Mouse (Mus musculus): Measurements from ENCODE around the gene Atg2a.
A peak's percentile ranks its signal among the peaks of the same experiment; 100 is the strongest.

Gene Atg2a

DNA sequence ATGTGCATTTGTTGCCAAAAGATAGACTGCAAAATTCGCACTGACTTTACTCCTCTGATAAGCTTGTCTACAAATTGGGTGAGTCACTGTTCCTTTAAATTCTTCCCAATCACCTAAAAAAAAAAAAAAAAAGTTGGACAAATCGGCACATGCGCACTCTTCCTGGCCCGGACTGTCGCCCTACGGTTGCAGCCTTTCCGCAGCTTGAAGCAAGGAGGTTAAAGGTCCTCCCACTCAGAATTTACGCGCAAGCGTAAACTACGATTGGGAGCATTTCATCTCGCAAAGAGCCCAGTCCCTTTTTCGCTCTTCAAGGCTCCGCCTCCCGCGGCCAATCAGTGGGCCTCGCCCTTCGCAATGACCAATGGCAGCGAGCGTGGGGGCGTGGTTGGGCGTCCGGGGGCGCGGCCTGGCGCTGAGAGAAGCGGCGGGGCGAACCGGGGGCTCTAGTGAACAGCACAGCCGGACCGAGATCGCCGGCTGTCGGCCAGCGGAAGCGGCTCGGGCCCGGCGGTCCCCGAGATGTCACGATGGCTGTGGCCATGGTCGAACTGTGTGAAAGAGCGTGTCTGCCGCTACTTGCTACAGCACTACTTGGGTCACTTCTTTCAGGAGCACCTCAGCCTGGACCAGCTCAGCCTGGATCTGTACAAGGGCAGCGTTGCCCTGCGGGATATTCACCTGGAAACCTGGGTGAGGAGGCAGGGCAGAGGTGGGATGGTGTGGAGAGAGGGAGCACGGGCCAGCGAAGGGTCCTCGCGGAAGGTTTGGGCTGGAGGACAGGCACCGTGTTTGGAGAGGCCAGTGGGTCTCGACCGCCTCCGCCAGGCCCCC, at the start of gene Atg2a:
Atg2a (plus strand) TSS at position 395 of the 834 bp plus-strand sequence.
- DNase-seq (ENCODE audit: low spot score), result peak; percentile 98

DNA sequence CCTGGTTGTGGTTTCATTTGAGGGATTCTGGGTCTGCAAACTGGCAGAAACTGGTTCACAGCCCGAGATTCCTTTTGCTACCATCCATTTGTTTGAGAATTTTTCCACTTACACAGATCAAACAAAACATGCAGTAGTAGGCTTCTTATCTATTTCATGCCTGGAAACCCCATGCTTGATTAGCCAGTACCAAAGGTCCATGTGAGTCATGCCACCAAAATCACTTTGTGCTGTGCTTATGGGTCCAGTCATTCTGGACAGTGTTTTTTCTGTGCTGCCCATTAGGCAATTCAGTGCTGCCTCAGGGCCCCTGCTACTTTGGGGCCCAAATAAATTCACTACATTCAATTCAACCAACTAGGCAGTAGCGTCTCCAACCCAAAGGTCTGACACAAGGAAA, 37.2 kb upstream of the Atg2a start:
- no peak for DNase-seq (ENCODE audit: low spot score)

DNA sequence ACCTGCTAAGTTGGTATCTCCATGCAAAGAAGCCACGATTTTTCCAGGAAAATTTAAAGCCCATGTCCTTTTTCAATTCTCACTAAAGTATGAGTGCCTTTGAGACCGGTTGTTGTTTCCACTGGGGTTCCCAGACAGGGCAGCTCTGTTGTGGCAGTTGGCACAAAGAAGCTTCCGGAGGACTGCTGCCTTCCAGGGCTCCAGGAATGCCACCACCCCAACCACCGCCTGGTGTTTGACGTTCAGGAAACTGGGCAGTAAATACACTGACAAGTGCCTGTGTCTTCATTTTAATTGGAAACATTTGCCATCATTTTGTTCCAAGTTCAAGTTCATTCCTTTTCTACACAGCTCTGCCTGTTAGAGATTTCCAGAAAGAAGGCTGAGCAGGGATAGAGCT, 34.8 kb upstream of the Atg2a start:
- DNase-seq (ENCODE audit: low spot score), result no peak

- no peak for DNase-seq (ENCODE audit: low spot score)
Observed at GRCm38 (mm10) chr19:6216046-6216705, 25.3 kb upstream of the Atg2a start.

GRCm38 (mm10) chr19:6218606-6219005, 22.9 kb upstream of the Atg2a start:
- no peak for DNase-seq (ENCODE audit: low spot score)

GRCm38 (mm10) chr19:6226135-6226534, 15.3 kb upstream of the Atg2a start, which contains the start of gene Gpha2:
Gene Gpha2, plus strand, starts transcription at chr19:6226380.
- DNase-seq (ENCODE audit: low spot score), result no peak

DNA sequence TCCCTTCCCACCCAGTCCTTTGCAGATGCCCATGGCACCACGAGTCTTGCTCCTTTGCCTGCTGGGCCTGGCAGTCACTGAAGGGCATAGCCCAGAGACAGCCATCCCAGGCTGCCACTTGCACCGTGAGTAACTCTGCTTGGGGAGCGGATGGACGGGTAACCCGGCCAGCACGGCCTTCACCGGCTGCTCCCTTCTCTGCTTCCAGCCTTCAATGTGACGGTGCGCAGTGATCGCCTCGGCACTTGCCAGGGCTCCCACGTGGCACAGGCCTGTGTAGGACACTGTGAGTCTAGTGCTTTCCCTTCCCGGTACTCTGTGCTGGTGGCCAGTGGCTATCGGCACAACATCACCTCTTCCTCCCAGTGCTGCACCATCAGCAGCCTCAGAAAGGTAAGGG, 14.7 kb upstream of the Atg2a start:
- no peak for DNase-seq (ENCODE audit: low spot score)

- no peak for DNase-seq (ENCODE audit: low spot score)
Observed at GRCm38 (mm10) chr19:6227864-6228263, 13.6 kb upstream of the Atg2a start.

DNA sequence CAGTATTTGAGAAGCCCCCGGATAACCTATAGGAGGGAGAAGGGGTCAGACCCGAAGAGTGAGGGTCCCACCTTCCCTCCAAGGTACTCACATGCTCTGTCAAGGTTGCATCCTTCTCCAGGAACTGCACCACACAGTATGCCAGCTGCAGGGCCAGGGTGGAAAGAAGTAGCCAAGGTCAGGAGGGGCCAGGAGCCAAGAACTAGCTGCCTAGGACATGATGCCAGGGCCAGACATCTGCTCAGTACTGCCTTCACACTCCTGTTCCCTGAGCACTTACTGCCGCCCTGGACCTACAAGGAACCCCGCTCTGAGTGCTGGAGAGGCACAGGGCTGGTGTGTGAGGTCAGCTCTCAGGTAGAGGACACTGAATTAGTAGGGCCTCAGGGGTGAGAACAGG, 11.1 kb upstream of the Atg2a start:
- no peak for DNase-seq (ENCODE audit: low spot score)

DNA sequence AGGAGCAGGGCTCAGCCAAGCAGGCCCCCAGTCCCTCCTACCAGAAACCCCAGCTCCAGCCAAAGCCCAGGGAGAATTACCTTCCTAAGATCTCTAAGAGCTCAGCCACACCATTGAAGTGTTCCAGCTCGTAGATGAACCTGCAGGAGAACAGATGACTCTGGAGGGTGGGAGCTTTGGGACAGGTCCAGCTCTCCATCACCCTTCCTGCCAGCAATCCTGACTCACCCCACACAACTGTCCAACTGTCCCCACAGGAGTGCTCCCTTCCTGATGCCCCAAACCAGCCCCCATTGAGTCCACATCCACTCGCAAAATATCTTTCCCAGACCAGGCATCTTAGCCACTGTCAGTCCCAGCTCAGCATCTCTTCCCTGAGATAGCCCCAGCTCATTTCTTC, 10.4 kb upstream of the Atg2a start:
- no peak for DNase-seq (ENCODE audit: low spot score)

DNA sequence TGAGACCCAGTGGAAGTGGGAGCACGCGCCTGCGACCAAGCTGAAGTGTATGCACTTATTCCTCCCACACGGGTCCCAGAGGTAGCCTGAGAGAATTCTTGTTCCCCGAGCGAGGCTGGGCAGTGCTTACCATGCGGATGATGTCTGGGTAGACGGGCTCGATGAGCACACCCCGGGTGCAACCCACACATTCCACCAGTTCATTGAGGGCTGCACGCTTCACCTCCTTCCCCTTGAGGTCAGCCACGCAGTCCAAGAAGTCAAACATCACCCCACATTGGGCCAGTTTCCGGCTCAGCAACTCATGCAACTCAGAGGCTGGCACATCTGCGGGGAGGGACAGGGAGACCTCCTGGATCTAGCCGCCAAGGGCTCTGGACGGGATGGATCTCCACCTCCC, 7.8 kb upstream of the Atg2a start:
- no peak for DNase-seq (ENCODE audit: low spot score)

GRCm38 (mm10) chr19:6234337-6235083, 7.0 kb upstream of the Atg2a start:
- DNase-seq (ENCODE audit: low spot score), result no peak

DNA sequence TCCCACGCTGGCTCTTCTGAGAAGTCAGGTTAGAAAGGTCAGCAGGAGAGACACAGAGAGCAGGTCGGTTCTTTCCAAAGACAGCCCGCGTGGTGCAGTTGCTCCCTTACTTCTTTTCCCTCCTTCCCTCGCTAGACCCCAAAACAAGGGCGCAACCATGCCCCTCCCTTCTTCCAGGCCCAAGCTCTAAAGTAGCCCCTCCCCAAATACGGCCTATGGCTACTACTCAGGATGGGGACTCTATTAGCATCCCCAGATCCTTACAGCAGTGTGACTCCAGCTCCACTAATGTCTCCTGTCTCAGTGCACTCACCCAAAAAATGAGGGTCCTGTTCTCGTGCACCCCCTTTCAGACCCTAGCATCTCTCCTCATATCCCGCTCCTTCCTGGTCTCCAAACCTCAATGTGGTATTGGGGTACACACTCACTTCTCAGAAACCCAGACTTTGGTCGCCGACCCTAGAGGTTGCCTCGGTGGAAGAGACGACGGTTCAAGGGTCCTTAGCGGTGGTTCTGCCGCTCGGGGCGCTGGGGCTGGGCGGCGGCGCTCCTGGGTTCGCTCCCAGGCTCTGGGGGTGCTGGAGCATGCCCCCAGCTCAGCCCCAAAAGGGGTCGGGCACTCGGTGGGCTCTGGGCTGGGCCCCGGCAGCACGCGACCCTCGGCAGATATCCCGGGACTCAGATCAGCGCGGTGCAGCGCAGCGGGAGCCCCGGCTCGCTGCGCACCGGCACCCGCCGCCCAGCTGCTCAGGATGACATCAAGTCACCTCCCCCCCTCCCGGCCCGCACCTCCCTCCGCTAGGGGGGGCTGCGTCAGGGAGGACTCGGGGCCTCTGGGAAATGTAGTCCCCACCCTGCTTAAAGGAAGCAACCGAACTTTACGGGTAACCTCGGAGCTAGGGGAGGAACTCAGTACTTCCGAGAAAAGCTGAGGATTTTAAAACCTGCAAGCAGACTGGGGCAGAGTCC, 6.1 kb upstream of the Atg2a start, which contains the start of gene Ppp2r5b:
Ppp2r5b (minus strand) TSS at position 789 of the 969 bp plus-strand sequence.
- peak; percentile 96 for DNase-seq (ENCODE audit: low spot score)

- DNase-seq (ENCODE audit: low spot score), result peak; percentile 92
Observed at GRCm38 (mm10) chr19:6236053-6236441, 5.4 kb upstream of the Atg2a start.

DNA sequence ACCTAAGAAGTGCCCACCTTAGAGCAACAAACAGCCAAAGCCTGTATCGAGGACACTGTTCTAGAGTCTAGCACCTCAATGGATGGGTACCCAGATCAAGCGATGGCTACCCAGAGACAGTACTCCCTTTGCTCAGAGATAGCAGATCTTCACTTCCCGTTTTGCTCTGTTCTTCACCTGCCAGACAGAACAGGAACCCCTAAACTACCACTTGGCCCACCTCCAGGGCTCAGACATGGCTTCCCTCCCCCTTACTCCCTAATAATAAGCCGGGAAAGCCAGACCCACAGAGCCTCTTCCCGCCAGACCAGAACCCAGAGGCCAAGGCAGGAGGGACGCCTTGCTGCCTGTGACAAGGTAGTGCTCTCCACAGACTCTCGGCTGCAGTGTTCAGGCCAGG, 4.6 kb upstream of the Atg2a start:
- no peak for DNase-seq (ENCODE audit: low spot score)

DNA sequence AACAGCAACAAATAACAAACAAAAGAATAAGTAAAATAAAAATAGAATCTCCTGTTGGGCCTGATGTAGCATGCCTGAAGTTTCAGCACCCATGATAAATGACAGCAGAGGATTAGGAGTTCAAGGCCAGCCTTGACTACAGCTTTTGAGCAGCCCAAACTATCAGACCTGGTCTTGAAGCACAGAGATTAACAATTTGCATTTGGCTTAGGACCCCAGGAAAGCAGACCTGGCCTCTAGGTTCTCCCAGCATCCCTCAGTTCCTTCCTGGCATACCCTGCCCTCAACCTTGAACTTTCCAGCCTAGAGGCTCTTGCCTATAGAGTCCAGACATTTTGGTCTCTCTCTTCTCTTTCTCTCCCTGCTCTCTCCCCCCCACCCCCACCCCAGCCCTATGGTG, 2.7 kb upstream of the Atg2a start:
- DNase-seq (ENCODE audit: low spot score), result no peak

- no peak for DNase-seq (ENCODE audit: low spot score)
Observed at GRCm38 (mm10) chr19:6240136-6240535, 1.3 kb upstream of the Atg2a start.

DNA sequence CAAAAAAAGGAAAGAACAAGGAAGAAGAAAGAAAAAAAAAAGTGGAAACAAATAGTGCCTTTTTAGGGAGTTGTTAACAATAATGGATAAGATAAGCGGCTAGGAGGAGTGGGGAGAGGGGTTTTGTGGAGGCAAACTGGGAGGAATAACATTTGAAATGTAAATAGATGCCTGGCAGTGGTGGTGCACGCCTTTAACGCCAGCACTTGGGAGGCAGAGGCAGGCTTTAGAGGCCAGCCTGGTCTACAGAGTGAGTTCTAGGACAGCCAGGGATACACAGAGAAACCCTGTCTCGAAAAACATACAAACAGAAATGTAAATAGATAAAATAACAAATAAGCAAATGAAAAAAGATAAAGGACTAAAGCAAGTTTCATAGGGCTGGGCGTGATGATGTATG, 743 bp upstream of the Atg2a start:
- no peak for DNase-seq (ENCODE audit: low spot score)

DNA sequence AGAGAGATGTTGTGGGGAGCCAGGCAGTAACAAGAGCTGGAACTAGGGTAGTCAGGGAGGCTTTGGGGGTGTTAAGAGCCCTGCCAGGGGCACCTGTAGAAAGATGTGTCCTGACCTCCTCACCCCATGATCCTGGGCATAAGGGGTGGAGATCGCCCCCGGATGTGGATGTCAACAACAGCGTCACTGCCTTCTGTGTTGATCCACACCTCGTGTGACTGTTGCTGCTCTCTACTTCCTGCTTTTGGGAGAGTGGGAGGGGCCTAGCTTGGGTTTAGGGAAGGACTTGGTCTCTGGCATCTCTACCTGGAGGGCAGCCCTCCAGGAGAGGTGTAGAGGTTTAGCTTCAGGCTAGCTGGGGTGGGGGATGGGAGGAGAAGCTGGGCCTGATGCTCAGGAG, 813 bp downstream of the Atg2a start:
- peak; percentile 65 for DNase-seq (ENCODE audit: low spot score)

- DNase-seq (ENCODE audit: low spot score), result no peak
Observed at GRCm38 (mm10) chr19:6243226-6243625, 1.8 kb downstream of the Atg2a start.

- no peak for DNase-seq (ENCODE audit: low spot score)
Observed at GRCm38 (mm10) chr19:6245806-6246205, 4.3 kb downstream of the Atg2a start.

Measured in urinary bladder, postnatal 14 days (tissue).